Mouse (Mus musculus): ENCODE measurements around the gene E2f2.

E2f2 gene

GRCm38 (mm10) chr4:136144126-136144926 lies 27.9 kb upstream of the E2f2 start:
- in situ Hi-C loops (cut with MboI; ENCODE audit: low sequenced_read_pairs), result no loop called here

- in situ Hi-C loops (cut with MboI; ENCODE audit: low sequenced_read_pairs), result loop anchor here (5.0 kb wide), 1 partner anchor 68 kb away; no protein-coding TSS in a partner anchor
These were observed 27.3 kb upstream of the E2f2 start for GRCm38 (mm10) chr4:136144927-136145292.

DNA sequence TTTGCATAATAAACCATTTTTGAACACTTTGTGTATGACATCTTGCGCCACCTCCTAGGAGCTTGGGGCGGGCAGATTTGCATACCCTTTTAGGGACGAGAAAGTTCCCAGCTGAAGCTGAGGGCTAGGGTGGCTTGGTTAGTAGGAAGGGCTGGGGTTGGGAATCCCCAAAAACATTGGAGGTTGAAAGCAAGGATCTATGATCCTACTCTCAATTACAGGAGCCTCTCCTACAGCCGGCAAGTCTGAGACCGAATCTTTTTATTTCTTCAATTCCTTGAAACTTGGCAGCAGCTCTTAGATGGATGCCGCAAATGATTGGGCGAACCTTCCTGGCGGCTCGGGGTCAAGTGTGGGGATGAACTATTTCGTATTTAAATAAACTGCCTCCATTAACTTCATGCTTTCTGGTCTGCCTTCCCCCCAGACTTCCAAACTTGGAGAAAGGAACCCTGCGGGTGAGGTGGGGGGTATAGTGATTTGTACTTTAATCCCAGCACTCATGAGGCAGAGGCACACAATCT lies 26.8 kb upstream of the E2f2 start:
- in situ Hi-C loops (cut with MboI; ENCODE audit: low sequenced_read_pairs), result loop anchor here (5.0 kb wide), 1 partner anchor 68 kb away; no protein-coding TSS in a partner anchor

DNA sequence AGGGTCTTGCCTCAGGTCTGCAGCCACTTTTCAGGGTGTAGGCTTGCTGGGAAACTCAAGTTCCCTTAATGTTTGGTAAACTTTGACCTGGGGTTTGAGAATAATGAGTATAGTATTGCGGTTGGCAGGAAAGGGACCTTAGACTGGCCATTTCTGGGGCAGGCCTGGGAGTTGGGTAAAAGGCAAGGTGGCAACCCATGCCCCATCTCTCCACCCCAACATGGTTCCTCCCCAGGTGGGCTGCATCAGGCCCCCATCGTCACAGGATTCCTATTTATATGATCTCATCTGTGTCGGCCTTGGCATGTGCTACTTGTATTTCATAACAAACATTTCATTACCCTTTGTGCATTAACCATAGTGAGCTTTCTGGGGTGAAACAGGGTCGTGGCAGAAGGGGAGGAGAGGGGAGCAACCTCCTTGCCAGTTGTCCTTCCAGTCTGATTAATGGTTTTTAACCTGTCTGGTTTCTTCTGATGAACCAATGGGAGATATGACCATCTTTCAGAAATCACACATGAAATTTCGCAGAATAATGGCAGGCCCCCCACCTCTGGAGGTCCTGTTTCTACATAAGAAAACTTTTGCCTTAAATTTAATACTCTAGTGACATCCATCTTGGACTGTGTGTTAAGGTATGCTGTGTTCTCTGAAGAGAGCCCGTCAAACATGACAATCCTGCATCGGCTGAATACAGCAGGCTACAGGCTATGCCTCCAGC lies 26.0 kb upstream of the E2f2 start:
- in situ Hi-C loops (cut with MboI; ENCODE audit: low sequenced_read_pairs), result loop anchor here (5.0 kb wide), 1 partner anchor 69 kb away; no protein-coding TSS in a partner anchor

- in situ Hi-C loops (cut with MboI; ENCODE audit: low sequenced_read_pairs), result loop anchor here (5.0 kb wide), 1 partner anchor 69 kb away; no protein-coding TSS in a partner anchor
These were observed 25.5 kb upstream of the E2f2 start for GRCm38 (mm10) chr4:136146712-136147154.

DNA sequence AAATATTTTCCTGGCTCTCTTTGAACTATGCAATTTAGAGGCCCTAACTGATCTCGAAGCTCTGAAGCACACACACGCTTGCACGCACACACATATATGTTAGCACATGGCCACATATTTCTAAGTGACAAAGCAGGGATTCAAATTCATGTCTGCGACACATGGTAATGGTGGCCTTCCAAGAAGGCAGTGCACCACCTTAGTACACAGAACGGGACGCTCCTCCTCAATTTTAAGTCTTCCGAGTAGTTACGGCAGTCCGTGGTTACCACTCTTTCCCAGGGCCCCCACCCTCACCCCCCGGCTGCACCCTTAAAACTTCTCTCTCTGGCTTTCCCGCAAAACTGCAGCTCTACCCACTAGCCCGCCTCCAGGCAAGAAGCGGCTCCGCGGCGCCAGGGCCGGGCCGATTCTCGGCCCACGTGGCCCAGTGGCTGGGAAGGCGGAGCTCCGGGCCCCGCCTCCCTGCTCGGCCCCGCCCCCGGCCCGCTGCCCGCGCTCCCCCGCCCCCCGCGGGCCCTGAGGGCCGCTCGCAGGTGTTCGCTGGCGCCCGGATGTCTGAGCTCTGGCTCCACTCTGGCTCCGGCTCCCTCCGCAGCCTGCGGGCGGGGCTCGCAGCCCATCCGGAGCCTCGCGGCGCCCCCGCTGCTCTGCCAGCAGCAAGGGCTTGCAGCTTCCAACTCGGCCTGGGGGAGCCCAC lies 24.6 kb upstream of the E2f2 start:
- in situ Hi-C loops (cut with MboI; ENCODE audit: low sequenced_read_pairs), result loop anchor here (5.0 kb wide), 1 partner anchor 70 kb away; no protein-coding TSS in a partner anchor

DNA sequence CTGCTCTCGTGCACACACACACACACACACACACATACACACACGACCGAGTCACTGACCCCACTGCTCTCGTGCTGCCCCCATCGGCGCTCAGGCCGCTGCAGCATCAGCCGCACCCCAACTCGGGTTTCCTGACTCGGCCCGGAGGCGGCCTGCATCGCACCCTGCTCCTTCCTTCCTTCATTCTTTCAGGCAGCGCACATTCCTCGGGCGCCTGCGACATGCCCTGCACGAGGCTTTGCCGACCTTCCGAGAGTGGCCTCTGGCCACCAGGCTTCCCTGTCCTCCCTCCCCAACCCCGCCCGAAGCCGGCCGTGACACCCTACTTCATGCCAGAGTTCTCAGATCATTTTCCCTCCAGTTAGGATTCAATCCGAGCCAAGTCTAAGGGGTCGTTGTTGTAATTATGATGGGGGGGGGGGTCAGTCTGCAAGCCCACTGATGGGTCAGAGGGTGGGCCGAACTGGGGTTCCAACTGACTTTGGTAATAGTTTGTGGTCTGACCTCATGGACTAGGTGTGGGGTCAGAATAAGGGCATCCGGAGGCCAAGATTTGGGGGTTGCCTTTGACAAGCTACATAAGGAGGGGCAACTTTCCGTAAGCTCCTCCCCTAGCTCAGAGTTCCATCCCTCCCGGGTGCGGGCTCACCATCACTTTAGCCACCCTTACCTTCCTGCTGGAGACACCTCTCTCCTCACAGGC lies 23.7 kb upstream of the E2f2 start:
- in situ Hi-C loops (cut with MboI; ENCODE audit: low sequenced_read_pairs), result loop anchor here (5.0 kb wide), 1 partner anchor 71 kb away; no protein-coding TSS in a partner anchor

DNA sequence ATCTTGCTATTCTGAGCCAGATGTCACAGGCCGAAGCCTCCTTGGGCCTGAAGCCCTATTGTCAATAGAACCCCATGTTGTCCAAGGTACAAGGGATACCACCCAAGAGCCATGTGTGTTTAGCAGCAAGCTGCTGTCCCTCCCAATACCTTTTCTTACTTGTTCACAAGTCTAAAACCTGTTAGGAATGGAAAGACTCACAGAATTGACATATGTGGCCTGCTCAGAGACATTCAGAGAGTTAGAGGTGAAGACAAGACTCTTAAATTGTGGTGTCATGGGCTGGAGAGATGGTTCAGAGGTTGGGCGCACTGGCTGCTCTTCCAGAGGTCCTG lies 23.2 kb upstream of the E2f2 start:
- in situ Hi-C loops (cut with MboI; ENCODE audit: low sequenced_read_pairs), result loop anchor here (5.0 kb wide), 1 partner anchor 72 kb away; no protein-coding TSS in a partner anchor

DNA sequence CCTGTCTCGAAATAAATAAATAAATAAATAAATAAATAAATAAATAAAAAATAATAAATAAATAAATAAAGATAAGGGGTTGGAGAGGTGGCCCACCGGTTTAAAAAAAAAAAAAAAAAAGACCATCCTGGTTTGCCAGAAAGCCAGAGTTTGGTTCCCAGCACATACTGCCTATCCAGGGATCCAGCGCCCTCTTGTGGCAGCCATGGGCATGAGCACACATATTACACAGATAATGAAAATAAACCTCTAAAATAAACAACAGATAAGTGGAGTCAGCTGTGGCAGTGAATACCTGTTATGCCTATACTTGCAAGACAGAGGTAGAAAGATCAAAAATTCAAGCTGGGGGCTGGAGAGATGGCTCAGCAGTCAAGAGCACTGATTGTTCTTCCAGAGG lies 22.5 kb upstream of the E2f2 start:
- in situ Hi-C loops (cut with MboI; ENCODE audit: low sequenced_read_pairs), result loop anchor here (5.0 kb wide), 1 partner anchor 72 kb away; no protein-coding TSS in a partner anchor

- in situ Hi-C loops (cut with MboI; ENCODE audit: low sequenced_read_pairs), result no loop called here
These were observed 21.6 kb upstream of the E2f2 start for GRCm38 (mm10) chr4:136150596-136150995.

- in situ Hi-C loops (cut with MboI; ENCODE audit: low sequenced_read_pairs), result no loop called here
These were observed 19.4 kb upstream of the E2f2 start for GRCm38 (mm10) chr4:136152821-136153220.

- in situ Hi-C loops (cut with MboI; ENCODE audit: low sequenced_read_pairs), result no loop called here
These were observed 17.7 kb upstream of the E2f2 start for GRCm38 (mm10) chr4:136154462-136154861.

DNA sequence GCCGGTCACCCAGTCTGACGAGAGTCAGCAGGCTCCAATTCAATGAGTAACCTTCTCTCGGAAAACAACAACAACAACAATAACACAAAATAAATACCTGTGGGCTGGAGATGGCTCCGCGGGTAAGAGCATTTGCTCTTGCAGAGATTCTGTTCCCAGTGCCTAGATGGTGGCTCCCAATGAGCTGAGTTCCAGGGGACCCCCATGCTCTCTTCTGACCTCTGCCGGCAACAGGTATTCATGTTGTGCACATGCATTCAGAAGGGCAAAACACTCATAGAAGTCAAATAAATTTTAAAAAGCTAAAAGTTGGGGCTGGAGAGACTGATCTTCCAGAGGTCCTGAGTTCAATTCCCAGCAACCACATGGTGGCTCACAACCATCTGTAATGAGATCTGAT lies 13.7 kb upstream of the E2f2 start:
- in situ Hi-C loops (cut with MboI; ENCODE audit: low sequenced_read_pairs), result no loop called here

DNA sequence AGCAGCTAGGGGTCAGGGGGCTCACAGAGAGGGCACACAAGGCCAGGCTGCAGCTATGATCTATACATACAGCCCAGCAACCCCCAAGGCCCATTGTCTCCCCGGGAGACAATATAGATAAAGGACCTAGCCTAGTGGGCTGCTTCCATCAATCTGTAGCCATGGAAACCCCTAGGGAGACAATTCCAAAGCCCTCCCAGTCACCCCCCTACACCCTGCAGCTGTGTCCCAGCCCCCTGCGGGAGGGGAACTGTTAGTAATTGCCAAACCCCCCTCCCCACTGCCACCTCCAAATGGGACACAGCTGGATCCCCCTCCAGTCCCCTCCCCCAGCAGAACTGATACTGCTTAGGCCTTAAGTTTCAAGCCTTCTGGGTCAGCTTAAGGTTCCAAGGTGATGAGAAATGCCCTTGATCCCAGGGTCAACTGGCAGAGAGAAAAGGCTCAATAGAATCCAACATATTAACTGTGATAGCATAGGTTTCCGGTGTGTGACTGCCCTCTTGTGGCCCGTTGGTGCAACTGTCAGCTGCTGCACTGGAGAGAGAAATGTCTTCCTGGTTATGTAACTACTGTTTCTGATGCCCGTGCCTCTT lies 12.3 kb upstream of the E2f2 start:
- in situ Hi-C loops (cut with MboI; ENCODE audit: low sequenced_read_pairs), result no loop called here

GRCm38 (mm10) chr4:136163448-136163847 lies 8.7 kb upstream of the E2f2 start:
- in situ Hi-C loops (cut with MboI; ENCODE audit: low sequenced_read_pairs), result no loop called here

DNA sequence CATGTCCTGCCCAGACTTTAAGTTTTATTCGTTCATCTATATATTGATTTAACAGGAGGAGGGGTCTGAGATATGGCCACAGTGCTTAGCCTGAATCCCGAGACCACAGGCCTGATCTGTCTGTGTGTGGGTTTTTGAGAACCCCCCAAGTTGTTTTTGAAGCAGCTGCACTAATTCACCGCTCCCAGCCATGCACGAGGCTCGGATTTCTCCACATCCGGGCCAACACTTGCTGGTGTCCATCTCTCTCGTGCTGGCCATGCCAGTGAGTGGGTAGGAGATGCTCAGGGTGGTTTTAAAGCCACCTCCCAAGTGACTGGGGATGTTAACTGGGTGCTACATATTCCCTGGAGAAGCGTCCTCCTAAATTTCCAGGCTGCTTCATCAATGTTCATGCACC lies 7.2 kb upstream of the E2f2 start:
- in situ Hi-C loops (cut with MboI; ENCODE audit: low sequenced_read_pairs), result no loop called here

- in situ Hi-C loops (cut with MboI; ENCODE audit: low sequenced_read_pairs), result no loop called here
These were observed 4.5 kb upstream of the E2f2 start for GRCm38 (mm10) chr4:136167701-136168100.

DNA sequence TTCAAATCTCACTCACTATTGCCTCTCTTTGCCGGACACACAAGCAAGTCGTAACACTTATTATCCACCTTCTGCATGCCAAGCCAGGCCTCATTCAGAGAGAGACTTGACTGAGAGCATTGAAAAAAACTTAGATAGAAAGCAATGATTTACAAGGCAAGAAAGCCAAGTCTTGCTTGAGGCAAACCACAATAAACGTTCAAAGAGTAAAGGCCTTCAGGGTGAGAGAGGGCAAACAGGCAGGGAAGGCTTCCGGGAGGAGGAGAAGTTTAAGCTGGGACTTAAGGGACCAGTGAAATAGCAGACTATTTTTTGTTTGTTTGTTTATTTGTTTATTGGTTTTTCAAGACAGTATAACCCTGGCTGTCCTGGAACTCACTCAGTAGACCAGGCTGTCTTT lies 1.8 kb upstream of the E2f2 start:
- in situ Hi-C loops (cut with MboI; ENCODE audit: low sequenced_read_pairs), result no loop called here

DNA sequence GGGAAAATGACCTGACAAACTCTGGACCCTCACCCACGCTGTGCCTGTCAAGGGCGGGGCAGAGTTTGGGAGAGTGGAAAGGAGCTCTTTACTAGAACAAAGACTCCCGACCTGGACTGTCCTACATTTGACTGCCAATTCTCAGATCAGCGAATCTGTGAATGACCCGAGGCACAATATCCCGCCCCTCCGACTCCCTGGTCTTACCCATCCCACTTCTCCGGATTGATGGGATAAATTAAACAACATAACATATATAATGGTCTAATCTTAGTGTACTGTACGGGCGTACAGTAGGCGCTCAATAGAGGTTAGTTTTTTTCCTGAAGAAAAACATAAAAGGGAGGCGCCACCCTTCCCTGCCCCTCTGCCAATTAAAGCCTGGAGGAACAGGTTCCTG lies 739 bp upstream of the E2f2 start:
- in situ Hi-C loops (cut with MboI; ENCODE audit: low sequenced_read_pairs), result no loop called here

Data from CH12F3 (cell line).